Mouse (Mus musculus) liver, postnatal 0 days (tissue): ENCODE results near the gene Inafm1. TPM values are rescaled to one million over a fixed set of nuclear protein-coding genes. Genes with fewer than 3 reads are reported as not detected.
A peak's percentile ranks its signal among the peaks of the same experiment; 100 is the strongest.

ENCODE experiments used
- ATAC-seq: fragments of 200-750 bp; cut with Nextera tagmentation; 2 replicates; pipeline ENCODE4 v1.8.0; 2017; ENCODE audit warnings: mild to moderate bottlenecking, moderate library complexity
- DNase-seq: peaks from one replicate; pipeline ENCODE4 v3.0.0-alpha.2; 2016
- H3K27ac ChIP-seq: fragments of 300-500 bp; sonication (generic); 2 replicates; pipeline ENCODE4 v1.5.1; 2014; ENCODE audit warnings: antibody characterized with exemption, moderate library complexity, mild to moderate bottlenecking, low read depth
- H3K27me3 ChIP-seq: fragments of 300-500 bp; sonication (generic); 2 replicates; pipeline ENCODE4 v1.6.1; 2014; ENCODE audit warnings: low read length, control low read depth, mixed read lengths; ENCODE audit not compliant: insufficient read depth
- H3K36me3 ChIP-seq: fragments of 300-500 bp; sonication (generic); replicated peaks from 2 replicates; pipeline ENCODE4 v1.6.1; 2014; ENCODE audit warnings: mild to moderate bottlenecking, control low read depth, low read length, moderate library complexity, mixed read lengths; ENCODE audit not compliant: insufficient read depth
- H3K4me1 ChIP-seq: fragments of 300-500 bp; sonication (generic); 2 replicates; pipeline ENCODE4 v1.6.1; 2014; ENCODE audit warnings: antibody characterized with exemption, mild to moderate bottlenecking, control low read depth; ENCODE audit not compliant: insufficient read depth
- H3K4me2 ChIP-seq: fragments of 300-500 bp; sonication (generic); 2 replicates; pipeline ENCODE4 v1.6.1; 2014; ENCODE audit warnings: low read depth, mild to moderate bottlenecking, low read length, moderate library complexity, mixed read lengths
- H3K4me3 ChIP-seq: fragments of 300-500 bp; sonication (generic); 2 replicates; pipeline ENCODE4 v1.5.1; 2014; ENCODE audit warnings: low read depth, low read length
- H3K9ac ChIP-seq: fragments of 300-500 bp; sonication (generic); replicated peaks from 2 replicates; pipeline ENCODE4 v1.6.1; 2014; ENCODE audit warnings: mild to moderate bottlenecking, moderate library complexity
- H3K9me3 ChIP-seq: fragments of 300-500 bp; sonication (generic); 2 replicates; pipeline ENCODE4 v1.6.1; 2016; ENCODE audit warnings: mild to moderate bottlenecking, control low read depth, low read length, mixed read lengths
- CTCF ChIP-seq: sonication (generic); IDR thresholded peaks from 2 replicates; pipeline ENCODE4 v1.5.1; 2016; ENCODE audit warnings: antibody characterized with exemption, low read depth
- EP300 ChIP-seq: IDR thresholded peaks from 2 replicates; pipeline ENCODE4 v1.6.1; 2016; ENCODE audit warnings: antibody characterized with exemption, low read depth, mild to moderate bottlenecking
- WGBS: fragments of 180-500 bp; shearing (Covaris S2); extraction: QIAGEN DNeasy Blood & Tissue Kit; methylation state at CpG from one replicate; pipeline ENCODE4 v1.1.7; 2014; ENCODE audit not compliant: insufficient replicate concordance; 5-methylcytosine and 5-hydroxymethylcytosine counted together
- polyA plus RNA-seq: library from polyadenylated mRNA; unstranded; fragments of >200 nt; fragmentation: Nextera tagmentation; extraction: Ambion mirVana; gene quantifications from 2 replicates; pipeline ENCODE4 v1.2.1, GENCODE M21; 2015

The Inafm1 gene
- polyA plus RNA-seq, 1 experiment from 2014 or later = 7.5 TPM

GRCm38 (mm10) chr7:16294346-16294745, 20.9 kb upstream of the Inafm1 start:
- Histone ChIP-seq H3K27ac (peak overlapping the region; percentile 94), H3K9me3 (no peaks in the 10 kb centered on the region), H3K36me3 (no peaks in the 10 kb centered on the region), H3K4me2 (peak overlapping the region; percentile 77), H3K27me3 (peaks cover 4% of the 10 kb centered on the region), H3K4me1 (peaks cover 17% of the 10 kb centered on the region), H3K4me3 (peak overlapping the region; percentile 47; the same call in 1 of the 2 replicates), H3K9ac (0 out of 2 replicates have a peak overlapping the region, but pooled peaks have one; percentile 35)
- 20% methylated on average over 4 of the region's 4 CpGs for WGBS
- DNase-seq = peak; percentile 61
- ATAC-seq = peak; percentile 54
- TF ChIP-seq EP300 (no peak), CTCF (peak; percentile 30; the same call in 1 of the 2 replicates)

GRCm38 (mm10) chr7:16287791-16288190, 14.4 kb upstream of the Inafm1 start:
- H3K4me2 ChIP-seq = no peak overlapping the region
- WGBS = 50% methylated on average over 1 of the region's 1 CpGs
- peaks cover 11% of the 10 kb centered on the region for H3K4me1 ChIP-seq
- ATAC-seq (no peak), DNase-seq (no peak)
- no peak overlapping the region for H3K4me3 ChIP-seq
- no peaks in the 10 kb centered on the region for H3K9me3 ChIP-seq
- H3K27me3 ChIP-seq = no peaks in the 10 kb centered on the region
- peaks cover 18% of the 10 kb centered on the region for H3K36me3 ChIP-seq
- TF ChIP-seq EP300 (no peak), CTCF (no peak)
- peak overlapping the region; percentile 11; the same call in 1 of the 2 replicates for H3K27ac ChIP-seq
- no peak overlapping the region for H3K9ac ChIP-seq

GRCm38 (mm10) chr7:16287016-16287415, 13.6 kb upstream of the Inafm1 start:
- H3K9ac ChIP-seq = peak overlapping the region; percentile 79
- peaks cover 11% of the 10 kb centered on the region for H3K4me1 ChIP-seq
- peak overlapping the region; percentile 90 for H3K4me2 ChIP-seq
- 63% methylated on average over 2 of the region's 2 CpGs for WGBS
- no peak for DNase-seq
- H3K4me3 ChIP-seq = peak overlapping the region; percentile 70
- TF ChIP-seq CTCF (no peak), EP300 (no peak)
- ATAC-seq = no peak
- no peaks in the 10 kb centered on the region for H3K27me3 ChIP-seq
- H3K36me3 ChIP-seq = peaks cover 26% of the 10 kb centered on the region
- no peaks in the 10 kb centered on the region for H3K9me3 ChIP-seq
- H3K27ac ChIP-seq = peak overlapping the region; percentile 98

GRCm38 (mm10) chr7:16286026-16286961, 12.9 kb upstream of the Inafm1 start, which contains the start of gene Ccdc9:
Gene Ccdc9 (minus strand): TSS chr7:16286795.
- Histone ChIP-seq H3K27me3 (no peaks in the 10 kb centered on the region), H3K36me3 (peaks cover 31% of the 10 kb centered on the region), H3K4me2 (peak within 1 kb of the TSS; percentile 90), H3K9me3 (no peaks in the 10 kb centered on the region), H3K9ac (peak within 1 kb of the TSS; percentile 79), H3K4me1 (peaks cover 11% of the 10 kb centered on the region), H3K4me3 (peak within 1 kb of the TSS; percentile 70), H3K27ac (peak within 1 kb of the TSS; percentile 98)
- TF ChIP-seq EP300 (peak; percentile 29; the same call in 1 of the 2 replicates), CTCF (no peak)
- WGBS = under 1% methylated on average over 64 of the region's 70 CpGs
- ATAC-seq = peak; percentile 88
- peak; percentile 100 for DNase-seq

- DNase-seq (peak; percentile 79), ATAC-seq (peak; percentile 28)
- H3K4me3 ChIP-seq = peak overlapping the region; percentile 70
- H3K9me3 ChIP-seq = no peaks in the 10 kb centered on the region
- H3K4me2 ChIP-seq = peak overlapping the region; percentile 90
- peaks cover 38% of the 10 kb centered on the region for H3K36me3 ChIP-seq
- H3K9ac ChIP-seq = peak overlapping the region; percentile 52
- peak overlapping the region; percentile 87 for H3K27ac ChIP-seq
- TF ChIP-seq EP300 = no peak
- TF ChIP-seq CTCF = no peak
- no peaks in the 10 kb centered on the region for H3K27me3 ChIP-seq
- WGBS = 2% methylated on average over 14 of the region's 14 CpGs
- peaks cover 11% of the 10 kb centered on the region for H3K4me1 ChIP-seq
These were observed 12.1 kb upstream of the Inafm1 start for GRCm38 (mm10) chr7:16285450-16286025.

- Histone ChIP-seq H3K9ac (no peak overlapping the region), H3K27me3 (no peaks in the 10 kb centered on the region), H3K27ac (peak overlapping the region; percentile 87), H3K4me2 (peak overlapping the region; percentile 90), H3K36me3 (peaks cover 41% of the 10 kb centered on the region), H3K4me1 (peaks cover 11% of the 10 kb centered on the region), H3K9me3 (no peaks in the 10 kb centered on the region), H3K4me3 (0 out of 2 replicates have a peak overlapping the region, but pooled peaks have one; percentile 70)
- no peak for TF ChIP-seq EP300
- DNase-seq = no peak
- WGBS = 75% methylated on average over 9 of the region's 9 CpGs
- ATAC-seq = no peak
These were observed 11.5 kb upstream of the Inafm1 start for GRCm38 (mm10) chr7:16284904-16285303.
